Mouse (Mus musculus) midbrain, embryonic 11.5 days (tissue): ENCODE results near the gene Nmnat3. TPM values are rescaled to one million over a fixed set of nuclear protein-coding genes. Genes with fewer than 3 reads are reported as not detected.

Source experiments
- ATAC-seq: fragments of 200-750 bp; cut with Nextera tagmentation; 2 replicates; pipeline ENCODE4 v1.8.0; 2017; ENCODE audit warnings: moderate TSS enrichment, moderate library complexity; ENCODE audit not compliant: low FRiP score
- DNase-seq: peaks from one replicate; pipeline ENCODE4 v3.0.0; 2015; ENCODE audit warnings: low spot score; ENCODE audit errors: missing footprints
- H3K27ac ChIP-seq: fragments of 300-500 bp; sonication (generic); 2 replicates; pipeline ENCODE4 v1.5.1; 2014; ENCODE audit warnings: low read depth, low read length
- H3K27me3 ChIP-seq: fragments of 300-500 bp; sonication (generic); 2 replicates; pipeline ENCODE4 v1.6.1; 2014; ENCODE audit warnings: mild to moderate bottlenecking, low read length, moderate library complexity, mixed read lengths; ENCODE audit not compliant: control insufficient read depth, insufficient read depth
- H3K36me3 ChIP-seq: fragments of 300-500 bp; sonication (generic); 2 replicates; pipeline ENCODE4 v1.6.1; 2014; ENCODE audit warnings: mild to moderate bottlenecking, low read length, moderate library complexity, mixed read lengths; ENCODE audit not compliant: control insufficient read depth, insufficient read depth
- H3K4me1 ChIP-seq: fragments of 300-500 bp; sonication (generic); 2 replicates; pipeline ENCODE4 v1.6.1; 2014; ENCODE audit warnings: low read length; ENCODE audit not compliant: control insufficient read depth, insufficient read depth
- H3K4me2 ChIP-seq: fragments of 300-500 bp; sonication (generic); 2 replicates; pipeline ENCODE4 v1.6.1; 2014; ENCODE audit warnings: mild to moderate bottlenecking, moderate library complexity
- H3K4me3 ChIP-seq: fragments of 300-500 bp; sonication (generic); 2 replicates; pipeline ENCODE4 v1.5.1; 2014; ENCODE audit warnings: low read depth, low read length
- H3K9ac ChIP-seq: fragments of 300-500 bp; sonication (generic); 2 replicates; pipeline ENCODE4 v1.6.1; 2014; ENCODE audit warnings: low read length
- H3K9me3 ChIP-seq: fragments of 300-500 bp; sonication (generic); 2 replicates; pipeline ENCODE4 v1.6.1; 2016; ENCODE audit warnings: low read length; ENCODE audit not compliant: control insufficient read depth
- WGBS: fragments of 180-500 bp; shearing (Covaris S2); extraction: QIAGEN DNeasy Blood & Tissue Kit; methylation state at CpG from one replicate; pipeline ENCODE4 v1.1.7; 2014; 5-methylcytosine and 5-hydroxymethylcytosine counted together
- polyA plus RNA-seq: library from polyadenylated mRNA; unstranded; fragments of >200 nt; fragmentation: Nextera tagmentation; extraction: Ambion mirVana; gene quantifications from 2 replicates; pipeline ENCODE4 v1.2.1, GENCODE M21; 2014

Gene Nmnat3
- polyA plus RNA-seq, 1 experiment from 2014 or later = 3.2 TPM

- Histone ChIP-seq H3K4me2 (no peak overlapping the region), H3K36me3 (no peaks in the 10 kb centered on the region), H3K4me3 (no peak overlapping the region), H3K4me1 (no peaks in the 10 kb centered on the region), H3K27me3 (no peaks in the 10 kb centered on the region), H3K9ac (no peak overlapping the region), H3K27ac (no peak overlapping the region), H3K9me3 (no peaks in the 10 kb centered on the region)
- 94% methylated on average over 13 of the region's 13 CpGs for WGBS
- ATAC-seq (no peak), DNase-seq (peak; percentile 39)
Measured at GRCm38 (mm10) chr9:98367333-98367962, 80.2 kb downstream of the Nmnat3 start.

GRCm38 (mm10) chr9:98369707-98370106 lies 82.5 kb downstream of the Nmnat3 start:
- no peak overlapping the region for H3K27ac ChIP-seq
- H3K9me3 ChIP-seq = no peaks in the 10 kb centered on the region
- no peaks in the 10 kb centered on the region for H3K27me3 ChIP-seq
- no peaks in the 10 kb centered on the region for H3K36me3 ChIP-seq
- DNase-seq = peak; percentile 81
- H3K4me3 ChIP-seq = no peak overlapping the region
- no peaks in the 10 kb centered on the region for H3K4me1 ChIP-seq
- 69% methylated on average over 2 of the region's 8 CpGs for WGBS
- H3K4me2 ChIP-seq = no peak overlapping the region
- ATAC-seq = no peak
- no peak overlapping the region for H3K9ac ChIP-seq

GRCm38 (mm10) chr9:98373358-98373757 lies 86.1 kb downstream of the Nmnat3 start:
- Histone ChIP-seq H3K27me3 (no peaks in the 10 kb centered on the region), H3K36me3 (no peaks in the 10 kb centered on the region), H3K4me3 (no peak overlapping the region), H3K4me1 (peaks cover 5% of the 10 kb centered on the region), H3K4me2 (no peak overlapping the region), H3K9me3 (no peaks in the 10 kb centered on the region), H3K27ac (no peak overlapping the region), H3K9ac (no peak overlapping the region)
- DNase-seq (peak; percentile 83), ATAC-seq (no peak)
- WGBS = 92% methylated on average over 5 of the region's 5 CpGs

- no peak overlapping the region for H3K9ac ChIP-seq
- no peak overlapping the region for H3K4me2 ChIP-seq
- H3K4me3 ChIP-seq = no peak overlapping the region
- no peaks in the 10 kb centered on the region for H3K9me3 ChIP-seq
- H3K27ac ChIP-seq = no peak overlapping the region
- 82% methylated on average over 11 of the region's 11 CpGs for WGBS
- no peak for ATAC-seq
- no peaks in the 10 kb centered on the region for H3K27me3 ChIP-seq
- no peaks in the 10 kb centered on the region for H3K36me3 ChIP-seq
- H3K4me1 ChIP-seq = peaks cover 5% of the 10 kb centered on the region
- DNase-seq = peak; percentile 66
Measured at GRCm38 (mm10) chr9:98374897-98375296, 87.7 kb downstream of the Nmnat3 start.

GRCm38 (mm10) chr9:98375329-98376170 lies 88.3 kb downstream of the Nmnat3 start:
- no peaks in the 10 kb centered on the region for H3K36me3 ChIP-seq
- peak; percentile 69 for DNase-seq
- 49% methylated on average over 5 of the region's 5 CpGs for WGBS
- ATAC-seq = no peak
- H3K9ac ChIP-seq = no peak overlapping the region
- H3K9me3 ChIP-seq = no peaks in the 10 kb centered on the region
- H3K27ac ChIP-seq = no peak overlapping the region
- no peaks in the 10 kb centered on the region for H3K27me3 ChIP-seq
- peaks cover 5% of the 10 kb centered on the region for H3K4me1 ChIP-seq
- H3K4me3 ChIP-seq = no peak overlapping the region
- H3K4me2 ChIP-seq = no peak overlapping the region

GRCm38 (mm10) chr9:98379736-98380135 lies 92.5 kb downstream of the Nmnat3 start:
- WGBS = 76% methylated on average over 4 of the region's 4 CpGs
- Histone ChIP-seq H3K27me3 (no peaks in the 10 kb centered on the region; the same call in 1 of the 2 replicates), H3K4me3 (no peak overlapping the region), H3K27ac (no peak overlapping the region), H3K4me2 (no peak overlapping the region), H3K9ac (no peak overlapping the region), H3K9me3 (no peaks in the 10 kb centered on the region), H3K4me1 (peaks cover 5% of the 10 kb centered on the region), H3K36me3 (no peaks in the 10 kb centered on the region)
- ATAC-seq = no peak
- peak; percentile 51 for DNase-seq

- H3K4me3 ChIP-seq = no peak overlapping the region
- DNase-seq (no peak), ATAC-seq (no peak)
- H3K4me2 ChIP-seq = no peak overlapping the region
- no peaks in the 10 kb centered on the region; the same call in 1 of the 2 replicates for H3K27me3 ChIP-seq
- no peak overlapping the region for H3K9ac ChIP-seq
- H3K27ac ChIP-seq = no peak overlapping the region
- H3K9me3 ChIP-seq = no peaks in the 10 kb centered on the region
- H3K4me1 ChIP-seq = peaks cover 3% of the 10 kb centered on the region
- H3K36me3 ChIP-seq = no peaks in the 10 kb centered on the region
- WGBS = 94% methylated on average over 9 of the region's 9 CpGs
Measured at GRCm38 (mm10) chr9:98380593-98380992, 93.4 kb downstream of the Nmnat3 start.

- WGBS = 83% methylated on average over 10 of the region's 10 CpGs
- H3K4me3 ChIP-seq = no peak overlapping the region
- no peak overlapping the region for H3K9ac ChIP-seq
- H3K27ac ChIP-seq = no peak overlapping the region
- H3K27me3 ChIP-seq = no peaks in the 10 kb centered on the region
- DNase-seq (peak; percentile 69), ATAC-seq (no peak)
- H3K36me3 ChIP-seq = no peaks in the 10 kb centered on the region
- H3K4me2 ChIP-seq = no peak overlapping the region
- H3K4me1 ChIP-seq = no peaks in the 10 kb centered on the region
- no peaks in the 10 kb centered on the region for H3K9me3 ChIP-seq
Measured at GRCm38 (mm10) chr9:98387741-98388632, 100.8 kb downstream of the Nmnat3 start.
